Mouse (Mus musculus): Measurements from ENCODE around the gene Asgr2.
"Not testable (repeated sequence)": the region's sequence is repeated elsewhere in the genome, so short reads cannot be mapped to it uniquely, and the experiment has no call there.

The Asgr2 gene

DNA sequence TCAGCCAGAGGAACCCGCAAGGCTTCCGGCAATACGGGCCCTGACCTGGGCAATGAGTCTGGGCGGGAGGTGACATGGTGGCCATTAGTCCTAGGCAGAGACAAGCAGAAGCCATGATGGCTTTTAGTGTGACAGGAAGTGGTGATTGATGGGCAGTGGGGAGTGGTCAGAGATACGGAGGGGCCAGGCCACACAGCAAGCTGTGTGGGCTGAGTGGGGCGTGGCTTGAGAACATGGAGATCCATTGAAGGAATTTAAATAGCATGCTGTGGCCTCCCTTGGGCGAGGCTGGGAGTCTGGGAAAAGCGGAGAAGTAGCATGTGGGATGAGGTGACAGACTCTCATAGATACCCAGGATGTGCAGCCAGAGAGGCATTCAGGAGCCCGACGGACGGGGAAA is 5.0 kb downstream of the Asgr2 start:
- DNase-seq: no peak

DNA sequence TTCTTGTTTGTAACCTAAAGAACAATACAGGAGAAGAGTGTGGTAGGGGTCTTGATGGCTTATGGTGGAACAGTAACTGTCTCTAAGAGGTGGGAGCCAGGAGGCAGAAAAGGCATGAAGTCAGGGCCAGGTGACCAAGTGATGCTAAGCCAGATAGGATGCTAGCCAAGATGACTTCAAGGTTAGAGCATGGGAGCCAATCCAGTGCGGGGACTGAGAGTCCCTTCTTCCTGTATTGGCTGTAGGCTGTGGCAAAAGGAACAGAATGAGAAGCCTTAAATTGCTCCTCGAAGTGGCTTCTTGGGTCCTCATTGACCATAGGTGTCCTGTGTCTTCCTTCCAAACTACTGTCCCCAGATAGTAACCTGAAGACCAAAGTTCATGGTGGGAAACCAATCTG is 6.7 kb downstream of the Asgr2 start:
- no peak for DNase-seq

DNA sequence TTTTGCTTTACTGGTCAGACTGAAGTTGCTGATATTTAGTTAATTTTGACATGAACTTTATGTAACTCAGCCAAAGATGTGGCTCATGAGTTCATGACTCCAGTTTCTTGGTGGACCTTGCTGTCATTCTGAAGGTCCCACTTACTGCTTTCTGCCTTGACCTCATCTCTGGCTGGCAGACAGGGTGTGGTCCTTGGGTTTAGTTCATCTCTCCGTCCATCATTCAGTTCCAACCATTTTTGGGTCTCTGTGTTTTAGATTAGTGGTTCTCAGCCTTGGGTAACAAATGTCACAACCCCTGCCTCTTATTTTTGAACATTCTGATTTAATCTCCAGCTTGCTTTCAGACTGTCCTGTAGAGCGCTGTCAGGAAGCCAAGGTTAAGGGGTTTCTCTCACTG is 7.4 kb downstream of the Asgr2 start:
- no peak for DNase-seq

DNA sequence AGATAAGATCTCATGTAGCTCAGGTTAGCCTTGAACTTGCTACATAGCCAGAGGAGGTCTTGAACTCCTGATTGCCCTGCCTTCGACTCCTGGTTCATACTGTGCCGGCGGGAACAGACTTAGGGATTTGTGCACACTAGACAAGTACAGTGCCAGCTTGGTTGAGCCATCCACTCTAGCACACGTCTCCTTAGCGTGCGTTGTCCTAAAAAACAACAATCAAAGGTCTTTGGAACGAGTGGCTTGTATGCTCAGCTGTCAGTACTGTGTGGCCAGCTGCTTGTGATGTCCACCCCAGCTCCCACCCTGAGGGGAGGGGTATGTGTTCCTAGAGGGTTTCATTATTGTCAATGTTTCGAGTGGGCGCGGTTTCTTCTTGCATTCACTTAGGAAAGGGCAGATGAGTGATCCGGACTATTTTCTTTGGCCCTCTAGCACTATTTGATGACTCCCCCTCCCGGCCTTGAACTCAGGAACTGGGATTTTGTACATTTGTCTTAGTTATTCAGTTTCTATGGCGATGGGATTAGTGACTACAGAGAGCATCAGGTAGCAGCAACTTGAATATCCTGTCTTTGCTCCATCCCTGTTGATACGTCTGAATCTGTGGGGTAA is 11.4 kb downstream of the Asgr2 start:
- no peak for DNase-seq

DNA sequence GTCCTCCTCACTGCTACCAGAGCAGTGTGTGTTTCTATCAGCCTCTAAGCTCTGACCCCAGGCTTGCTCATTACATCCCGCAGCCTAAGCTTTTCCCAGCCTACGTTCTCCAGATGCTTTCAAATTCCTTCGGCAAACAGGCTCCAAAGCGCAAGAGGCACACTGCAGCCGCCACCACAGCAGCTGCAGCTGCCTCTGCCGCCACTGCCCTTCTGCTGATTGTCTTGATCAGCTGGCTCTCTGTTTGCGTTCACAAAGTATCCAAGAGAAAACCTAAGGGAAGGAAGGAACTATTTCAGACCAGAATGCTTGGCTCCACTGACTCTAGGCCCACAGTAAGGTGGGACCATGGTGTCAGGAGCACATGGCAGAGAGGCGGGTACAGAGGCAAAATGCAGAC is 14.6 kb downstream of the Asgr2 start:
- no peak for DNase-seq

DNA sequence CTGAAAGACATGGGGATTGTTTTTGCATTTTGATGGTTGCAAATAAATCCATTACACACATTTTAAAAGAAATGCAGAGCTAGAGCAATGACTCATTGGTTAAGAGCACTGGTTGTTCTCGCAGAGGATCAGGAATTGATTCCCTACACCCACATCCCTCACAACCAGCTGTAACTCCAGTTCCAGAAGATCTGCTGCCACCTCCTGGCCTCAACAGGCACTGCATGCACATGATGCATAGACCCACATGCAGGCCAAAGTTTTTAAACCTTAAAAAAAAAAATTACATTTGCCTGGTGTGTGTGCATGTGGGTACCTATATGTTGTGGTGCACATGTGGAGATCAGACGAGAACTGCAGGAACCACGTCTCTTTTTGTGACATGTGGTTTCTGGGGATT is 17.7 kb downstream of the Asgr2 start:
- DNase-seq: no peak

DNA sequence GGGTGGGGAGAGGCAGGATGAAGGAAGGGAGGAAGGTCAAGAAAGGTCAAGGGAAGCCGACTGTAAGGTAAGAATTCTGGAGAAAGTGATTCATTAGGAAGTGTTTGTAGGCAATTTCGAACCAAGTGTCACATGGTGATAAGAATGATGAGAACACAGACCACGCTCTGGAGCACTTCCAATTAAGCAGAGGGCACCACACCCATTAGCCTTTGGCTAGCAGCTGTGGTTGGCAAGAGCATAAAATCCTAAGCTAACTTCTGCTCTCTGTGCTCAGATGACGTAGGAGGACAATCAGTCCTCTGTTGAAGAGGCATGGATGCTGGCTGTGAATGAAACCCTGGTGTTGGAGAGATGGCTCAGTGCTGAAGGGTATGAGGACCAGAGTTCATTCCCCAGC is 22.1 kb downstream of the Asgr2 start:
- no peak for DNase-seq

DNA sequence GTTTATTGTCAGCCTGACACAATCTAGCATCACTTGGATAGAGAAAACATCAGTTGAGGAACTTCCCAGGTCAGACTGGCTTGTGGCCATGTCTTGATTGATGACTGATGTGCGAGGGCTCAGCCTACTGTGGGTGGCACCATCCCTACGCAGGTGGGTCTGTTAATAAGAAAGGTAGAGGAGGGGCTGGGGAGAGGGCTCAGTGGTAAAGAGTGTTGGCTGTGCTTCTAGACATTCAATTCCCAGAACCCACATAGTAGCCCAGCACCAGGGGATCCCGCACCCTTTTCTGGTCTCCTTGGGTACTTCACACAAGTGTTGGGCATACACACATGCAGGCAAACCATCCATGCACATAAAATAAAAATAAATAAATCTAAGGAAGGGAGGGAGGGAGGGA is 23.5 kb downstream of the Asgr2 start:
- DNase-seq: no peak

DNA sequence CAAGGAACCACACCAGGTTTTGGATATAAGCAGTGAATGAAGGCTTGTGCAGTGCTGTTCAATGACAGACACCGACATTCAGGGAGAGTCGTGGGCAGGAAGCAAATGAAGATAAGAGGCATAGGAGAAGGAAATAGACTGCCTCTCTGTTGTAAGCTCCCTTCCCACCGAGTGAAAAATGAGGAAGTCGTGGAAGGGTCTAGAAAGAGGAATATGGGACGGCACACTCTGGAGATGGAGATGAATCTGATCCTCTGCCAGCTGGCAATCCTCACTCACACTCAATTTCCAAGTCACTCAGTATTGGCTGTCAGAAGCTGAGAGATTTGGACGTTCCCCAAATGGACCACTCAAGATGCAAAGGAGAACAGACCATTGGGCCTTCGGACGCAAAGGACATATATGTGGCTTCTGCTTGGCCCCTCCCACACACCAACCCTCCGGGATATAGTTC is 37.5 kb downstream of the Asgr2 start, which contains the start of gene Mgl2:
Mgl2 (plus strand) TSS at position 404 of the 454 bp plus-strand sequence.
- no peak for DNase-seq

DNA sequence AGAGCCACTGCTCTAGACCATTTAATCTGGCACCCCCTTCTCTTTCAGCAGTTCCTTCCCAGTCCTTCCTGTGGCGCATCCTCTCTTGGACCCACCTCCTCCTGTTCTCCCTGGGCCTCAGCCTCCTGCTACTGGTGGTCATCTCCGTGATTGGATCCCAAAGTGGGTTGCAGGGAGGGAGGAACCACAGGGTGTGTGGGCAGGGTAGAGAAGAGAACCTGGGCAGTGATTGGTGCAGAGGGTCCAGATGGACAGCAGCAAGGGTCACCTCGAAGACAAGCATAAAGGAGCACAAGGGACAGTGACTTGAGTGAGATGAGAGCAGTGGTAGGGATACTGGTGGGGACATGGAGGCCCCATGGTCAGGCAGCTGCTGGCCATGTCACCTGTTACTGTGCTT is 42.6 kb downstream of the Asgr2 start:
- DNase-seq: not testable (repeated sequence)

DNA sequence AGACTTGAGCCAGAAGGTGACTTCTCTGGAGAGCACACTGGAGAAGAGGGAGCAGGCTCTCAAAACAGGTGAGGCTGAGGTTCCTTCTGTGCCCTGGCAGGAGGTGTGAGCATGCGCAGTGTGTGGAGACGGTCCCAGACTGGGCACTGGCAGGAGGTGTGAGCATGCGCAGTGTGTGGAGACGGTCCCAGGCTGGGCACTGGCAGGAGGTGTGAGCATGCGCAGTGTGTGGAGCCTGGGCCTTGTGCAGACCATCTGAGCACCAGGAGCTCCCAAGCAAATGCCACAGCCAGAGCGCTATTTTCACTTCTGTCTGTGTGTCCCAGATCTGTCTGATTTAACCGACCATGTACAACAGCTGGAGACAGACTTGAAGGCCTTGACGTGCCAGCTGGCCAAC is 43.5 kb downstream of the Asgr2 start:
- not testable (repeated sequence) for DNase-seq

DNA sequence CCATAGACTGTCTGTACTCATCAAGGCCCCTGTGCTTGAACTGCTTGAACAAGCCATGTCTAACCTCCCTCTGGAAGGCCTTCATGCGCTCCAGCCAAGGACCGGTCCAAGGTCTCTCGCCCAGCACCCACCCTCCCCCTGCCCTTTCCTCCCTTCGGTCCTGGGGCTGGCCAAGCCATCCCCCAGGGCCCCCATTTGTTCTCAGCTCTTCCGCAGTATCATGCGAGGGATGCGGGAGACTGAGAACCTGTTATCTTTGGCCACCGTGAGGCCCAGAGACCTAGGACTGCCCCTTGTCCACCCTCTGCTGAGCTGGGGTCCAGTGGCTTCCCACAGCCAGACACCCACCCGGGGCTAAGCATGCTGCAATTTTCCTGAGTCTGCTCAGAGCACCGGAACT is 46.7 kb downstream of the Asgr2 start:
- DNase-seq: no peak

DNA sequence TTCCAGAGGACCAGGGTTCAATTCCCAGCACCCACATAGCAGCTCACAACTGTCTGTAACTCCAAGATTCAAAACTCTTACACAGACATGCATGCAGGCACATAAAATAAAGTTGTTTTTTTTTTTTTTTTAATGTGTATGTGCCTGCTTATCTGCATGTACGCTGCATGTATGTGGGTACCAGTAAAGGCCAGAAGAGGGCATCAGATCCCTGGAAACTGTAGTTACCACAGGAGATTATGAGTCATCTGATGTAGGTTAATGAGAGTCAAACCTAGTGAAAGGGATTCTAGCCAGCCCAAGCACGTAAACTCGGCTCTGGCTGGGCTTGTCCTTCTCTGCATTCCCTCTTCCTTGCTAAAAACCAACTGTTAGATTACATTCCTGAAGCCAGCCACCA is 58.6 kb downstream of the Asgr2 start:
- DNase-seq: no peak

Measured in right cerebral cortex, postnatal 25 days (tissue).